Mouse (Mus musculus) gastrocnemius, postnatal 25 days (tissue): ENCODE measurements around the gene Mybpc2. TPM values are rescaled to one million over a fixed set of nuclear protein-coding genes. Genes with fewer than 3 reads are reported as not detected.
A peak's percentile ranks its signal among the peaks of the same experiment; 100 is the strongest.

Experiments
- DNase-seq: peaks from one replicate; pipeline ENCODE4 v3.0.0; 2022
- total RNA-seq, 2 experiments: library from RNA; stranded (reverse); gene quantifications; 1 replicate in 1 of 2; 2 replicates in 1 of 2; pipeline ENCODE4 v1.2.3; 2021

Gene Mybpc2
- total RNA-seq, 2 experiments from 2014 or later = 3,676 to 4,447 TPM

DNA sequence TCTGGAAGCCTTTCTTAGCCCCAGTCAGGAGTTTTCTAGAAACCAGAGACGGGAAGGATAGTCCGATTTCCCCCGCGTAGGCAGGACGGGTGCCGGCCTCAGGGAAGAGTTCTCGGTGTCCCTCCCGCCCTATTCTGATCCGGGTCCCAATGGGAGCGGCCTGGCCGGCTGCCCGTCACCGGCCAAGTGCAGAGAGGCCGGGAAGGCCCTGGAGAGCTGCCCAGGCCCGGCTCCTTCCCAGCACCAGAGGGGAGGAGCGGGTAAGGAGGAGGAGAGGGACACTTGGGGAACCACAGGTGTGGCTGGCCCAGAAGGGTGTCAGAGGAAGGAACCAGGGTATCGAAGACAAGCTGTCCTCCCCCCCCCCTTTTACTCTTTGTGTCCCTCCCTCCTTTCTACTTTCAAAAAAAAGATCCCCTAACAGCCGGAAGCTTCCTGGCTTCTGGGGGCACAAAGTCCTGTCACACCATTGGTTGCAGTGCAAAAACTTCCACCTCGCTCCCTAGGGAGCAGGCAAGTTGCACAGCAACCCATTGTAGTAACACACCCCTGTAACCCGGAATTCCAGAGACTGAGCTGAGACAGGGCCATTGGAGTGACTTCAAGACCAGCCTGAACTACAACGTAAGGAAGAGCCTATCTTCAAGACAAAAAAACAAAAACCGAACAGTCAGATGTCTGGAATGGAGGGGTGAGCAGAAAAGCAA lies 823 bp upstream of the Mybpc2 start:
- peak; percentile 94 for DNase-seq

DNA sequence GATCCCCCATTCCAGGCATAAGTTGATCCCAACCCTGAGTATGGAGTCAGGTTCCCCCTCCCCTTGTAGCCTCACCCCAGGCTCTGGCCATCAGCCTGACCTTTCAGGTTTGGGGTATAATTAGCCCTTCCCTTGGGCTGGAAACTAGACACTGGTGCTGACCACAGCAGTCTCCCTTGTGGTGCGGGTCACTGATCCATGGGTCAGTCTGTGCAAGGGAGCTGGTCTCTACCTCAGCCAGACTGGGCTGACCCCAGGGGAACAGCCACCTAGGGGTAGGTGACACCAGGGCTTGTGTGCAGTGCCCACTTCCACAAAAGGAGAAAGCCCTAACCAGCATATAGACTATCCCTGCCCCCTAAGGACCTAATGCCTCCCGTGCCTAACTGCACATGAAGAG lies 1.4 kb downstream of the Mybpc2 start:
- peak; percentile 82 for DNase-seq

DNA sequence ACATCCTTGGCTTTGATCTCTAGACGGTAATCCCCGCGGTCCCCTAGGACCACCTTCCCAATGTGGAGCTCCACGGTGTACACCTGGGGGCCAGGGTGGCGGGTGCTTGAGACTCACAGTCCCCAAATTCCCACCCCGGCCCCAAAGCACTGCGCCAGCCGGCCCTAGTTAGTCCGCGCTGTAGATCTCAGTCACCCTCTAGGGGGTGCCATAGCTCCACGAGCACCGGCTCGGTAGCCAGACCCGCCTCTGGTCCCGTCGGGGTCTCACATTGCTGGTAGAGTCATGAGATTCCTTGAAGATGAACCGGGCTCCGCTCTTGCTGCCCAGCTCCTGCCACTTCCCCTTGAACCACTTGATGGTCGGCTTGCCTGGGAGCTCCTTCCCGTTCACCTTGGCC lies 2.7 kb downstream of the Mybpc2 start:
- peak; percentile 47 for DNase-seq

GRCm38 (mm10) chr7:44520990-44521389 lies 3.5 kb downstream of the Mybpc2 start:
- DNase-seq = no peak

DNA sequence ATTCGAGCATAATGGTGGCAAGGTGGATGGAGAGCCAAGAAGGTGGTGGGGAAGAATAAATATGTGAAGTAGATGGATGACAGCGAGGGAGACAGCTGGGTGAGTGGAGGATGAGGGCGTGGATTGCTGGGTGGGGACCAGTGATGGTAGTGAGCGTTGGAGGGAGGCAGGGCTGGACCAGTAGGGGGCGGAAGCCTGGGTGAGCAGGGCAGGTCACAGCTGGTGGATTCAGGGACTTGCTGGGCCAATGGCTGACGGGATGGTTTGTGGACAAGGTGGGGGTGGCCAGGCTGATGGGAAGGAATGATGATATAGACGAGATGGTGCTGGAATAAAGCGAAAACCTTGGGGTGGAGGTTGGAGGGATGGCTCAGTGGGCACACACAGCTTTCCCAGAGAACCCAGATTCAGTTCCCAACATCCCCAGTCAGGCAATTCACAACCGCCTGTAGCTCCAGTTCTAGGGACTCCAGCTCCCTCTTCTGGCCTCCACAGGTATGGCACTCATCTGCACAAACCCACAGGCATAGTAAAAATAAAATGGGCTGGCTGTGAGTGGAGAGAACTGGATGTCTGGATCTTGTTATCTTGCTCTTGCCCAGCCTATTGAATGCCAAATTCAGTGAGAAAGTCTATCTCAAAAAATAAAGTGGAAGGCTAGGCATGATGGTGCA lies 5.1 kb downstream of the Mybpc2 start:
- DNase-seq = no peak

GRCm38 (mm10) chr7:44507491-44507890 lies 17.0 kb downstream of the Mybpc2 start:
- DNase-seq = no peak

GRCm38 (mm10) chr7:44501563-44502115 lies 22.8 kb downstream of the Mybpc2 start:
- DNase-seq = no peak

GRCm38 (mm10) chr7:44500046-44500445 lies 24.4 kb downstream of the Mybpc2 start:
- no peak for DNase-seq

DNA sequence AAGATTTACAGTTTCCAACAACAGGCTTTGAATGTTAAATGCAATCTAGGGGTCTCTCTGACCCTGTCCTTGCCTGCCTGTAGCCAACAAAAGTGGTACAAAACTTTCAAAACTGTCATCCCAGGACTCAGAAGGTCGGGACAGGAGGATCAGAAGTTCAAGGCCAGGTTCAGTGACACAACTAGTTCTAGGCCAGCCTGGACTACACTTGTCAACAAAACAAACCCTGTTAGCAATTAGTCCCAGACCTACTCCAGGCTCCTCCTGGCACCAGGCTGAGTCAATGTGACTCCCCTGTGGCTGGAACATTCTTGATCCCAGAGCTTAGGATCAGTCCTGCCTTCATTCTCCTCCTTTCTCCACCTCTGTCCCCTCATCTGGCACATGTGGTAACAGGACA lies 25.5 kb downstream of the Mybpc2 start:
- DNase-seq = no peak

GRCm38 (mm10) chr7:44497361-44498055 lies 26.9 kb downstream of the Mybpc2 start:
- DNase-seq = no peak

- DNase-seq = no peak
These were observed 27.7 kb downstream of the Mybpc2 start for GRCm38 (mm10) chr7:44496771-44497109.

- peak; percentile 94 for DNase-seq
These were observed 28.3 kb downstream of the Mybpc2 start, which contains the start of the genes Emc10 and Fam71e1 for GRCm38 (mm10) chr7:44495992-44496770. Gene Emc10 (minus strand): TSS chr7:44496529. Gene Fam71e1 (plus strand): TSS chr7:44496581.

GRCm38 (mm10) chr7:44495086-44495485 lies 29.4 kb downstream of the Mybpc2 start:
- DNase-seq = no peak

GRCm38 (mm10) chr7:44494681-44495080 lies 29.8 kb downstream of the Mybpc2 start:
- DNase-seq = no peak

GRCm38 (mm10) chr7:44492166-44492826 lies 32.2 kb downstream of the Mybpc2 start:
- DNase-seq = no peak

GRCm38 (mm10) chr7:44491391-44491790 lies 33.1 kb downstream of the Mybpc2 start:
- no peak for DNase-seq

DNA sequence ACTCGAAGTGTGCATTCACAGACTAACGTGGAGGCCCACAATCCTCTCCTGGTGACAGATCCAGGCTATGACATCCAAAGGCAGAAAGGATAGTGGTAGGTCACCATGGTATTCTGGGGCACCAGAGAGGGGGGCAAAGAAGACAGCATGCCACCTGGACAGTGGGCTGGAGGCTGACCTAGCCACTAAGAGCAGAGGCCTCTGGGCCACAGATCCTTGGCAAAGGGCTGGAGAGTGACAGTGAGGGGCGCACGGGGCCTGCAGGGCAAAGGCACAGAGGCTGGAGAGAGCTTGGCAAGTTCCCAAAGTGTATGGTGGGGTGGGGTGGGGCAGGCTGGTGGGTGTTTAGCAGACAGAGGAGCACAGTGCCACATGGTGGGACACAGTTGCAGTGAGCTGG lies 34.2 kb downstream of the Mybpc2 start:
- no peak for DNase-seq

DNA sequence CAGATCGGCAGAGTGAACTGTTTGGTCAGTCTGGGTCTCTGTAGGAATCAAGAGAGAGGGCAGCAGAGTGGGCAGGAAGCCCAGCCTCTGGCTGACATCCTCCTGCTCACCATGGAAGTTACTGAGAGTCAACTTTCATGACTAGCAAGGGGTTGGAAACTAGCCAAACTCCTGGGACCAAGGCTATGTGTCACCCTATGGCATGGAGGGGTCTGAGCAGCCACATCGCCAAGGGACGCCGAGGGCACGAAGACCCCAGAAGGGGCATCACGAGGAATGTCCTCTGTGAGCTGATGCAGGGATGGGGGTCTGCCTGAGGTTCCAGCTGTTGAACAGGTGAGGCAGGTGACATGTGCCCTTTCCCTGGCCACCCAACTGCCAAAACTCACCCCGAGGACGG lies 35.9 kb downstream of the Mybpc2 start:
- no peak for DNase-seq

GRCm38 (mm10) chr7:44487936-44488335 lies 36.5 kb downstream of the Mybpc2 start:
- DNase-seq = no peak

GRCm38 (mm10) chr7:44486927-44487575 lies 37.4 kb downstream of the Mybpc2 start:
- DNase-seq = no peak

GRCm38 (mm10) chr7:44485572-44486195 lies 38.8 kb downstream of the Mybpc2 start:
- DNase-seq = no peak
